Mouse (Mus musculus): ENCODE data around the gene Gng12. TPM values are rescaled to one million over a fixed set of nuclear protein-coding genes. Genes with fewer than 3 reads are reported as not detected.

Gene Gng12
- polyA plus RNA-seq, 1 experiment from 2014 or later, result 34.7 TPM

GRCm38 (mm10) chr6:66964222-66964621, 68.0 kb downstream of the Gng12 start:
- no peaks in the 10 kb centered on the region for H3K36me3 ChIP-seq
- H3K9me3 ChIP-seq, result no peaks in the 10 kb centered on the region
- peak; percentile 90 for ATAC-seq (ENCODE audit: low FRiP score, low read depth)
- H3K27me3 ChIP-seq, result peaks cover 28% of the 10 kb centered on the region
- peaks cover 8% of the 10 kb centered on the region for H3K4me1 ChIP-seq
- no peak overlapping the region for H3K27ac ChIP-seq (replicated peaks)
- no peak overlapping the region for H3K4me3 ChIP-seq
- H3K4me2 ChIP-seq (replicated peaks), result no peak overlapping the region
- H3K9ac ChIP-seq (replicated peaks), result no peak overlapping the region
- WGBS, result 40% methylated on average over 4 of the region's 4 CpGs

- Histone ChIP-seq H3K9ac (replicated peaks) (no peak overlapping the region), H3K9me3 (no peaks in the 10 kb centered on the region), H3K36me3 (no peaks in the 10 kb centered on the region), H3K4me2 (replicated peaks) (no peak overlapping the region), H3K4me3 (no peak overlapping the region), H3K27me3 (peaks cover 28% of the 10 kb centered on the region), H3K4me1 (peaks cover 8% of the 10 kb centered on the region), H3K27ac (replicated peaks) (no peak overlapping the region)
- no peak for ATAC-seq (ENCODE audit: low FRiP score, low read depth)
- 79% methylated on average over 4 of the region's 4 CpGs for WGBS
Observed at GRCm38 (mm10) chr6:66965203-66965602, 69.0 kb downstream of the Gng12 start.

DNA sequence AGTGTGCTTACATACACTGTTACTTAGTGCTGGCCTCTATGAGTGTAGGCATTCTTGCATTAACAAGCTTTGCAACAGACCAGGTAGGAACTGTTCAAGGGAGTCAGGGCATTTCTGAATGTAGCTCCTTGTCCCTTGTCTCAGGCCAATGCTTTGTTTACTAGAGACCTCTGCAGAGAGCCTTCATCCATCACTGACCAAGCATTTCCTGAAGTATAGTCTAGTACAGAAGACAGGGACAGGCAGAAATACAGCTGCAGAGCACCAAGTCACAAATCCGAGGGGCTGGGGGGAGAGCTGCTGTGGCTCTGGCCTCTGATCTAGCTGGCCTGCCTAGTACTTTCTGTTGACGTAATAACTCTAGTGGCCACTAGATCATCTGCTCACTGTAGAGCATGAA, 71.6 kb downstream of the Gng12 start:
- no peak overlapping the region for H3K9ac ChIP-seq (replicated peaks)
- H3K27ac ChIP-seq (replicated peaks), result no peak overlapping the region
- no peak for ATAC-seq (ENCODE audit: low FRiP score, low read depth)
- H3K27me3 ChIP-seq, result peaks cover 42% of the 10 kb centered on the region
- H3K36me3 ChIP-seq, result no peaks in the 10 kb centered on the region
- H3K4me2 ChIP-seq (replicated peaks), result no peak overlapping the region
- H3K4me3 ChIP-seq, result no peak overlapping the region
- WGBS, result 52% methylated on average over 2 of the region's 2 CpGs
- H3K4me1 ChIP-seq, result peaks cover 8% of the 10 kb centered on the region
- H3K9me3 ChIP-seq, result no peaks in the 10 kb centered on the region

GRCm38 (mm10) chr6:66969446-66969845, 73.2 kb downstream of the Gng12 start:
- 20% methylated on average over 3 of the region's 3 CpGs for WGBS
- Histone ChIP-seq H3K27ac (replicated peaks) (no peak overlapping the region), H3K4me2 (replicated peaks) (no peak overlapping the region), H3K4me3 (no peak overlapping the region), H3K4me1 (peaks cover 6% of the 10 kb centered on the region), H3K9ac (replicated peaks) (no peak overlapping the region), H3K9me3 (no peaks in the 10 kb centered on the region), H3K27me3 (peaks cover 47% of the 10 kb centered on the region), H3K36me3 (no peaks in the 10 kb centered on the region)
- no peak; the same call in 1 of the 2 replicates for ATAC-seq (ENCODE audit: low FRiP score, low read depth)

- Histone ChIP-seq H3K9ac (replicated peaks) (no peak overlapping the region), H3K27me3 (peaks cover 30% of the 10 kb centered on the region), H3K36me3 (no peaks in the 10 kb centered on the region), H3K4me1 (0 out of 2 replicates have a peak, but pooled peaks cover 3% of the 10 kb centered on the region), H3K4me3 (no peak overlapping the region), H3K9me3 (no peaks in the 10 kb centered on the region), H3K27ac (replicated peaks) (no peak overlapping the region), H3K4me2 (replicated peaks) (no peak overlapping the region)
- 84% methylated on average over 8 of the region's 8 CpGs for WGBS
- ATAC-seq (ENCODE audit: low FRiP score, low read depth), result no peak
Observed at GRCm38 (mm10) chr6:66972300-66972699, 76.1 kb downstream of the Gng12 start.

DNA sequence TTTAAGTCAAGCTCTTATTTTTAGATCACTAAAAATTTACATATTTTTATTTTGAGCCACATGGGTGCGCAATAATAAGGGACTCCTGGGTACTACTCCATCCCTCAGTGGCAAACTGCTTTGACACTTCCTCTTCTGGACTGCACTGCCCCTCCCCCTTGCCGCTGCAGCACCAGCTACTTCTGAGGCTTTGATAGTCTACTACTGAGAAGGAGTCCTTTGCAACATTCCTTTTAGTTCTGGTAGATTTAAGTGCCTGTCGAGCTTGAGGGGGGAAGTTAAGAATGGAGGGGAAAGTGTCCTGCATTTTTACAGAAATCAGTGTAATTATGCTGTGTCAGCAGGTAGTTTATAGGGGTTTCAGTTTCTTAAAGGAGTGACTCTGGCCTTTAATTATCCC, 77.0 kb downstream of the Gng12 start:
- Histone ChIP-seq H3K27me3 (peaks cover 21% of the 10 kb centered on the region), H3K4me3 (no peak overlapping the region), H3K36me3 (no peaks in the 10 kb centered on the region), H3K4me1 (0 out of 2 replicates have a peak, but pooled peaks cover 3% of the 10 kb centered on the region), H3K9me3 (no peaks in the 10 kb centered on the region), H3K9ac (replicated peaks) (no peak overlapping the region), H3K4me2 (replicated peaks) (no peak overlapping the region), H3K27ac (replicated peaks) (no peak overlapping the region)
- no peak for ATAC-seq (ENCODE audit: low FRiP score, low read depth)
- 37% methylated on average over 3 of the region's 3 CpGs for WGBS

GRCm38 (mm10) chr6:66975522-66975921, 79.3 kb downstream of the Gng12 start:
- Histone ChIP-seq H3K4me1 (0 out of 2 replicates have a peak, but pooled peaks cover 3% of the 10 kb centered on the region), H3K9me3 (no peaks in the 10 kb centered on the region), H3K4me2 (replicated peaks) (no peak overlapping the region), H3K4me3 (no peak overlapping the region), H3K27me3 (peaks cover 19% of the 10 kb centered on the region; the same call in 1 of the 2 replicates), H3K9ac (replicated peaks) (no peak overlapping the region), H3K36me3 (no peaks in the 10 kb centered on the region), H3K27ac (replicated peaks) (no peak overlapping the region)
- no peak for ATAC-seq (ENCODE audit: low FRiP score, low read depth)
- WGBS, result 94% methylated on average over 4 of the region's 4 CpGs

DNA sequence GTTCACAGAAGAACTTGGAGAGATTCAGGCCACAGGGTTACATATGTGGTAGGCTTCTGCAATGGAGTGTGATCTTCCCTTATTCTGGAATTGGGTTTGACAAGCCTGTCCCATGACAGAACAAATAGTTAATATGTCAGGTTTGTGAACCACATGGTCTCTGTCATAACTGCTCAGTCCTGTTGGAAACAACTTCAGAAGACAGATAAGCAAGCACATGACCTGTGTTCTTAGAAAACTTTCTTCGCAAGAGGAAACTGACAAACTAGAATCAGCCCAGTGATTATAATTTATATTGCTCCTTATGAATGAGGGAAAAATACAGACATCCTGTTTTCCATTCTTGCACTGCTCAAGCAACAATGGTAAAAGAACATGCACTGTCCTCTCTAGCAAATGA, 83.0 kb downstream of the Gng12 start:
- Histone ChIP-seq H3K9me3 (no peaks in the 10 kb centered on the region), H3K4me3 (no peak overlapping the region), H3K36me3 (no peaks in the 10 kb centered on the region), H3K27me3 (peaks cover 3% of the 10 kb centered on the region; the same call in 1 of the 2 replicates), H3K4me1 (no peaks in the 10 kb centered on the region), H3K4me2 (replicated peaks) (no peak overlapping the region), H3K27ac (replicated peaks) (no peak overlapping the region), H3K9ac (replicated peaks) (no peak overlapping the region)
- no peak for ATAC-seq (ENCODE audit: low FRiP score, low read depth)
- WGBS, result 94% methylated on average over 1 of the region's 1 CpGs

- Histone ChIP-seq H3K9ac (replicated peaks) (no peak overlapping the region), H3K4me1 (no peaks in the 10 kb centered on the region), H3K27ac (replicated peaks) (no peak overlapping the region), H3K4me3 (no peak overlapping the region), H3K9me3 (no peaks in the 10 kb centered on the region), H3K4me2 (replicated peaks) (no peak overlapping the region), H3K36me3 (no peaks in the 10 kb centered on the region), H3K27me3 (no peaks in the 10 kb centered on the region)
- 82% methylated on average over 4 of the region's 4 CpGs for WGBS
- no peak for ATAC-seq (ENCODE audit: low FRiP score, low read depth)
Observed at GRCm38 (mm10) chr6:66980040-66980439, 83.8 kb downstream of the Gng12 start.

GRCm38 (mm10) chr6:66981366-66981765, 85.2 kb downstream of the Gng12 start:
- no peaks in the 10 kb centered on the region for H3K9me3 ChIP-seq
- no peak for ATAC-seq (ENCODE audit: low FRiP score, low read depth)
- WGBS, result 92% methylated on average over 3 of the region's 3 CpGs
- no peak overlapping the region for H3K27ac ChIP-seq (replicated peaks)
- no peak overlapping the region for H3K9ac ChIP-seq (replicated peaks)
- no peaks in the 10 kb centered on the region for H3K4me1 ChIP-seq
- H3K4me2 ChIP-seq (replicated peaks), result no peak overlapping the region
- H3K4me3 ChIP-seq, result no peak overlapping the region
- H3K36me3 ChIP-seq, result no peaks in the 10 kb centered on the region
- H3K27me3 ChIP-seq, result no peaks in the 10 kb centered on the region

GRCm38 (mm10) chr6:66981864-66982263, 85.7 kb downstream of the Gng12 start:
- WGBS, result 82% methylated on average over 1 of the region's 1 CpGs
- ATAC-seq (ENCODE audit: low FRiP score, low read depth), result no peak
- no peaks in the 10 kb centered on the region for H3K36me3 ChIP-seq

GRCm38 (mm10) chr6:66984079-66984478, 87.9 kb downstream of the Gng12 start:
- no peak for ATAC-seq (ENCODE audit: low FRiP score, low read depth)

More at GRCm38 (mm10) chr6:66981864-66982263, 85.7 kb downstream of the Gng12 start:
- H3K27me3 ChIP-seq, result no peaks in the 10 kb centered on the region
- no peak overlapping the region for H3K4me2 ChIP-seq (replicated peaks)
- H3K9me3 ChIP-seq, result no peaks in the 10 kb centered on the region
- H3K4me3 ChIP-seq, result no peak overlapping the region
- H3K4me1 ChIP-seq, result no peaks in the 10 kb centered on the region
- H3K9ac ChIP-seq (replicated peaks), result no peak overlapping the region
- no peak overlapping the region for H3K27ac ChIP-seq (replicated peaks)

DNA sequence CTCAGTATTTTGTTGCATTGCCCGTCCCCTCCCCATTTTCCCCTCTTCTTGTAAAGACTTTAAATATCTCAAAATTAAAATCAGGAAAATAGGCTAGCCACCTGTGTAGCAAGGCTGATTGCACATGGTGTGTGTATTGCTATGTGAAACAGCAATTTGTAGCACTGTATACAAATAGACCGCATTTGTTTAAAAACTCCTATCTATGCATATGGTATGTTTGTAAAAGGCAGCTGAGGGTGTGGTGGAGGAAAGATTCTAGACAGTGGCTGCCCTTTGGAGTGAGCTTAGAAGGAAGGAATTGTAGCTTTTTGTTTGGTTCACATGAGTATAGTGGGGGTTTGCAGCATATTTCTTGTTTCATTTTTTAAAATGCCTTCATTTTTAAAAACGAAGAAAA, 88.5 kb downstream of the Gng12 start:
- Histone ChIP-seq H3K9me3 (no peaks in the 10 kb centered on the region), H3K4me3 (no peak overlapping the region), H3K27me3 (no peaks in the 10 kb centered on the region), H3K9ac (replicated peaks) (no peak overlapping the region), H3K27ac (replicated peaks) (no peak overlapping the region), H3K4me2 (replicated peaks) (no peak overlapping the region), H3K36me3 (no peaks in the 10 kb centered on the region), H3K4me1 (no peaks in the 10 kb centered on the region)
- 94% methylated on average over 3 of the region's 3 CpGs for WGBS
- no peak for ATAC-seq (ENCODE audit: low FRiP score, low read depth)

More at GRCm38 (mm10) chr6:66984079-66984478, 87.9 kb downstream of the Gng12 start:
- no peaks in the 10 kb centered on the region for H3K4me1 ChIP-seq
- WGBS, result 87% methylated on average over 5 of the region's 5 CpGs
- no peaks in the 10 kb centered on the region for H3K27me3 ChIP-seq
- no peak overlapping the region for H3K4me2 ChIP-seq (replicated peaks)
- H3K36me3 ChIP-seq, result no peaks in the 10 kb centered on the region
- H3K9ac ChIP-seq (replicated peaks), result no peak overlapping the region
- H3K4me3 ChIP-seq, result no peak overlapping the region
- no peak overlapping the region for H3K27ac ChIP-seq (replicated peaks)
- H3K9me3 ChIP-seq, result no peaks in the 10 kb centered on the region

Data from midbrain, embryonic 12.5 days (tissue).